Mouse (Mus musculus) heart, embryonic 11.5 days (tissue): Measurements from ENCODE around the gene Creb5. TPM values are rescaled to one million over a fixed set of nuclear protein-coding genes. Genes with fewer than 3 reads are reported as not detected.

Source experiments
- ATAC-seq: fragments of 200-750 bp; cut with Nextera tagmentation; replicated peaks from 2 replicates; pipeline ENCODE4 v1.8.0; 2017; ENCODE audit warnings: moderate library complexity; ENCODE audit not compliant: insufficient number of reproducible peaks, low FRiP score, low TSS enrichment
- H3K27ac ChIP-seq: fragments of 300-500 bp; sonication (generic); 2 replicates; pipeline ENCODE4 v1.5.1; 2014; ENCODE audit warnings: mild to moderate bottlenecking, low read depth, low read length
- H3K27me3 ChIP-seq: fragments of 300-500 bp; sonication (generic); 2 replicates; pipeline ENCODE4 v1.6.1; 2014; ENCODE audit warnings: mild to moderate bottlenecking, low read length, mixed read lengths; ENCODE audit not compliant: control insufficient read depth, insufficient read depth
- H3K36me3 ChIP-seq: fragments of 300-500 bp; sonication (generic); 2 replicates; pipeline ENCODE4 v1.6.1; 2014; ENCODE audit warnings: mild to moderate bottlenecking, low read length, moderate library complexity, mixed read lengths; ENCODE audit not compliant: control insufficient read depth, insufficient read depth
- H3K4me1 ChIP-seq: fragments of 300-500 bp; sonication (generic); 2 replicates; pipeline ENCODE4 v1.6.1; 2014; ENCODE audit warnings: low read length; ENCODE audit not compliant: control insufficient read depth, insufficient read depth
- H3K4me2 ChIP-seq: fragments of 300-500 bp; sonication (generic); 2 replicates; pipeline ENCODE4 v1.6.1; 2014; ENCODE audit warnings: mild to moderate bottlenecking, moderate library complexity
- H3K4me3 ChIP-seq: fragments of 300-500 bp; sonication (generic); 2 replicates; pipeline ENCODE4 v1.5.1; 2014; ENCODE audit warnings: low read depth, low read length
- H3K9ac ChIP-seq: fragments of 300-500 bp; sonication (generic); 2 replicates; pipeline ENCODE4 v1.6.1; 2014; ENCODE audit warnings: mild to moderate bottlenecking, low read depth, low read length, moderate library complexity
- H3K9me3 ChIP-seq: fragments of 300-500 bp; sonication (generic); replicated peaks from 2 replicates; pipeline ENCODE4 v1.6.1; 2016; ENCODE audit warnings: low read length; ENCODE audit not compliant: control insufficient read depth
- WGBS: fragments of 180-500 bp; shearing (Covaris S2); extraction: QIAGEN DNeasy Blood & Tissue Kit; methylation state at CpG from one replicate; pipeline ENCODE4 v1.1.7; 2014; ENCODE audit not compliant: insufficient replicate concordance; 5-methylcytosine and 5-hydroxymethylcytosine counted together
- polyA plus RNA-seq: library from polyadenylated mRNA; unstranded; fragments of >200 nt; fragmentation: Nextera tagmentation; extraction: Ambion mirVana; gene quantifications from 2 replicates; pipeline ENCODE4 v1.2.1, GENCODE M21; 2014

Gene Creb5
- polyA plus RNA-seq, 1 experiment from 2014 or later: 30.3 TPM

DNA sequence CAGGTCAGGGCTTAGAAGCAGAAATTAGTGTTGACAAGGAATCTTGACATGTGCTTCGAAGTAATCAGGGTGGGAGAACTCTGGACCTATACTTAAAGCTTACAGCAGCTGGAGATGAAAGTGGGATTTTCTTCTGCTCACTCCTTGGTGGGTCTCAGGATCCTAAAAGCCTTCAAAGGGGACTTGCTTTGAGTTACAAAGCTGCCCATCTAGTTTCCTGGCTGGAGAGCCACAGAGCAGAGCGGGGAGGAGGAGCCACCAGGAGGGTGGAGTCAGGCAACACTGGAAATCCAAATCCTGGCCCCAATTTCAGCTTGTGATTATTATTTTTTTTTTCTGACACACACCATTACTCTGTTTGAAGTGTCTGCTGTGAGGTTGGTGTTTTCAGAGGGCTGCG, 290.7 kb downstream of the Creb5 start:
- no peak overlapping the region for H3K9ac ChIP-seq
- no peaks in the 10 kb centered on the region for H3K27me3 ChIP-seq
- H3K36me3 ChIP-seq: no peaks in the 10 kb centered on the region
- H3K4me1 ChIP-seq: peaks cover 11% of the 10 kb centered on the region
- WGBS: 69% methylated on average over 3 of the region's 3 CpGs
- H3K4me2 ChIP-seq: no peak overlapping the region
- no peak overlapping the region for H3K4me3 ChIP-seq
- no peaks in the 10 kb centered on the region for H3K9me3 ChIP-seq
- H3K27ac ChIP-seq: no peak overlapping the region
- no peak for ATAC-seq

DNA sequence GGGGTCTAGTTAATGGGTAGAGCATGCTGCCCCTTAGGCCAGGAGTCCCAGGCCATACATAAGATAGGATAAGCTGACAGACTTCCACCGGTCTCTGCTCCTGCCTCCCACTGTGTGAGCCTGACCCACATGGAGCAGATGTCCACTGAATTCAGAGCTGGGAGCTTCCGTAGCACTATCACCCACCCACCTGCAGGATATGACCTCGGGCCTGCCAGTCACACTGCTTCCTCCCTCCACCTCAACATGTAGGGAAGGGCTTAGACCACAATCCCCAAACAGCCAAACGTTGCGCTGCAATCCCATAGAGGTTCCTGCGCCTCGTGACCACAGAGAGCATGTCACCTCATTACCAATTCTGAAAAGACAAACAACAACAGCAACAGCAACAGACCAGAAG, 293.3 kb downstream of the Creb5 start:
- no peak overlapping the region for H3K27ac ChIP-seq
- no peaks in the 10 kb centered on the region for H3K9me3 ChIP-seq
- no peaks in the 10 kb centered on the region for H3K27me3 ChIP-seq
- no peak overlapping the region for H3K4me3 ChIP-seq
- peaks cover 17% of the 10 kb centered on the region for H3K4me1 ChIP-seq
- no peaks in the 10 kb centered on the region for H3K36me3 ChIP-seq
- H3K9ac ChIP-seq: no peak overlapping the region
- no peak overlapping the region for H3K4me2 ChIP-seq
- 81% methylated on average over 7 of the region's 7 CpGs for WGBS
- no peak for ATAC-seq

DNA sequence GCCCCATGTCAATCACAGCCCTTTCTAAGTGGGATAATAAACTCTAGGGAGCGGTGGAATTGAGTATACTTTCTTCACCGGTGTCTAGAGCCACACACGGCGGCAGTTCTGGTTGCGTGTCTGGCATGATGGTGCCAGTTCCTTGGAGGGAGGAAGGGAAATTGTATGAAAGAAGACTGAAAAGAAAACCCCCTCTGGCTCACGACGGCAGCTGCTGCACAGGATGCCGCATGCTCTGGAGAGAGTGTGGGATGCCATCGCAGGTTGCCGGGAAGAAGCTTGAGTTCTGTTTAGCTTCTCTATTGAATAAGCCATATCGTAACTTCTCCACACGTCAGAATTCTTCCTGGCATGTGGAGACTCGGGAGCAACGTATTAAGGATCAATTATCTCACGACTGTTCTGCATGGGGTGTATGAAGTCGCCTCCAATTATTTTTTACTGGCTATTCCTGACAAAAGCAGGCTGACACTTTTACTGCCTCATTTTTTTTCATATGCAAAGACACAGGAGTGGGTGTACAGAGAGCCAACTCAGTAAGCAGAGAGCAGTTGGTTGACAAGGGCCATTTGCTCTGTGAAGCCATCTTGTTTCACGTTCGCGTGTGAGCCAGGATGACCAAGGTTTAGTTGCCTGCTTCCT, 296.3 kb downstream of the Creb5 start:
- H3K9ac ChIP-seq: no peak overlapping the region
- no peak overlapping the region for H3K4me2 ChIP-seq
- H3K27ac ChIP-seq: no peak overlapping the region
- H3K9me3 ChIP-seq: no peaks in the 10 kb centered on the region
- no peaks in the 10 kb centered on the region for H3K27me3 ChIP-seq
- 77% methylated on average over 19 of the region's 19 CpGs for WGBS
- H3K4me3 ChIP-seq: no peak overlapping the region
- no peaks in the 10 kb centered on the region for H3K36me3 ChIP-seq
- ATAC-seq: no peak
- peaks cover 17% of the 10 kb centered on the region for H3K4me1 ChIP-seq

DNA sequence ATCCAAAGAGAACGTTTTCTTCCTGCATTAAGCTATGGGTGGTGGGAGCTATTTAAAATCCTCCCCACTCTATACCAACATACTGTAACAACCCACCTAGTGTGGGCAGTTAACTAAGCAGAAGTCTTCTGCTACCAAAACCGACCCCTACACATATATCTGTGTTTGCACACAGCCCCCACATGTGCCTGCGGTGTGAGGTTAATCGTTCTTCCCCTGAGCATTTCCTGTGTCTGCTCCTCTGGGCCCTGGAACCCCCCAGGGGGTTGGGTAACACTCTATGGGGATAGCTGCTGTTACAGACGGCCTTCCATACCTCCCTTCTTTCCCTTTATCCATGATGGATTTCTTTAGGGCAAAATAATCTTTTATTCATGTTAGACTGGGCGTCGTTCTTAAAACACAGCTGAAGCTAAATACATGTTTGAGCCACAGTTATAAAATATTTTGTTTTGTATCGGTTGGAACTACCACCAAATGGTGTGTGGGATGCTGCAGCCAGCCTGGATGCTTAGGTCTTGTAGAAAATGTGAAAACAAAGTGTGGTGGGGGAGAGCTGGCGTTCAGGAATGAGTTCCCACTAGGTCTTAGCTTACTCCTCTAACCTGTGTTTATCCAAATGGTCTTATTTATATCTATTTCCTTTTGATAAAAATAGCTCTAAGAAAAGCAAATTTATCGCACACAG, 297.8 kb downstream of the Creb5 start:
- Histone ChIP-seq H3K9me3 (no peaks in the 10 kb centered on the region), H3K4me3 (no peak overlapping the region), H3K4me2 (no peak overlapping the region), H3K27me3 (no peaks in the 10 kb centered on the region), H3K27ac (no peak overlapping the region), H3K9ac (no peak overlapping the region), H3K4me1 (peaks cover 20% of the 10 kb centered on the region), H3K36me3 (no peaks in the 10 kb centered on the region)
- WGBS: 44% methylated on average over 10 of the region's 10 CpGs
- ATAC-seq: no peak

DNA sequence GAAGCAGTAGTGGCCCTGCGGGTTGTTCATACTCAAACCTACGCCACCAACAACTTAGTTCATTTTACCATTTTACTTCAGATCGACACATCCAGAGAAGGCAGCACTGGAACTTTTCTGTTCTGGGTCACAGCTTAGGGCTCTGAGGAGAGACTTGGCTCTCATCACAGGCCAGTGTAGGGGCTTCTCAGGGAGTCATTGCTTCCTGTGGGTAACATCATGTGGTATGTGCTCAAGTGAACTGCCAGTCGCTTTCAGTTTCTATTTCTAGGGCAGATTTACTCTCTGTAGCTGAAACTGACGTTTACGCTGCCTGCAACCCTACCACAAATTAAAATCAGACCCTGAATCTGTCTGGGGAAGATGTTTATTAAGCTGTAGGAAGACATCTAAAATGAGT, 302.7 kb downstream of the Creb5 start:
- H3K27ac ChIP-seq: no peak overlapping the region
- no peaks in the 10 kb centered on the region for H3K36me3 ChIP-seq
- H3K27me3 ChIP-seq: no peaks in the 10 kb centered on the region
- no peak overlapping the region for H3K4me3 ChIP-seq
- no peak overlapping the region; the same call in 1 of the 2 replicates for H3K9ac ChIP-seq
- H3K9me3 ChIP-seq: no peaks in the 10 kb centered on the region
- peaks cover 20% of the 10 kb centered on the region for H3K4me1 ChIP-seq
- WGBS: 76% methylated on average over 6 of the region's 6 CpGs
- no peak overlapping the region for H3K4me2 ChIP-seq
- ATAC-seq: no peak

DNA sequence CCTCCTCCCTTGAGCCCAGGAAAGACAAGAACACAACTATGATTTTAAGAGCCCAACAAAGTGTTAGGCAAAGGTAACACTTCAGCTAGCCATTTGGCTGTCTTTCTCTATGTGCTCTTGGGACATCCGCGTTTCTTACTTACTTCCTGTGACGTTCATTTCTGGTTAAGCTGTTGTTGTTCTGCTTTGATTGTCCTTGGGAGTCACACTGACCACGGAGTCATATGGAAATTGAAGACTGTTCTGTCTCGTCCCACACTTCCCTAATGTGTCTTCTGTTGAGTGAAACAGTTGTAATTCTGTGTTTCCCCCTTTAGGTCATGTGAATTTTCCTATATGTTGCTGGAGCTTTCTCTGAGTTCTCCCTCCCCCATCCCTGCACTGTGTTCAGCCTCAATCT, 305.2 kb downstream of the Creb5 start:
- WGBS: 76% methylated on average over 5 of the region's 5 CpGs
- Histone ChIP-seq H3K4me2 (no peak overlapping the region), H3K9ac (no peak overlapping the region), H3K4me3 (no peak overlapping the region), H3K9me3 (no peaks in the 10 kb centered on the region), H3K4me1 (peaks cover 16% of the 10 kb centered on the region), H3K36me3 (no peaks in the 10 kb centered on the region), H3K27me3 (no peaks in the 10 kb centered on the region), H3K27ac (no peak overlapping the region)
- no peak for ATAC-seq

DNA sequence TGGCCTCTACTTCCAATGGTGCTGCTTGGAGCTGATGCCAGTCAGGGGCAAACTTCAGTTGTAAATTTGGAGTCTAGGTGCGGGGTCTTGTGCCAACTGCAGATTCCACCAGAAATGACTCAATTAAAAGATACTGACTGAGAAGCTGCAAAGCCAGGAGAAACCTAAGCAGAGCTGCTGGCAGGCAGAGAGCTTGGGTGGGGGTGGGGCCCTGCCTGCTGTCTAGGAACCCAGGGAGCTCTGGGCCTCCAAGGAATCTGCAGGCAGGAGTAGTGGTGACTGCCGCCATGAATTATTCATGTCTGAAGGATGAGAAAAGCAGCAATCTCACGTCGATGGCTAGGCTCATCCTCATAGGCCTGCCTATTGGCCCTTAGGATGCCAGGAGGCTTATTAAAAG, 306.5 kb downstream of the Creb5 start:
- Histone ChIP-seq H3K27ac (no peak overlapping the region), H3K9ac (no peak overlapping the region), H3K4me2 (no peak overlapping the region), H3K27me3 (no peaks in the 10 kb centered on the region), H3K4me1 (peaks cover 16% of the 10 kb centered on the region), H3K36me3 (no peaks in the 10 kb centered on the region), H3K9me3 (no peaks in the 10 kb centered on the region), H3K4me3 (no peak overlapping the region)
- no peak for ATAC-seq
- WGBS: 30% methylated on average over 4 of the region's 4 CpGs

DNA sequence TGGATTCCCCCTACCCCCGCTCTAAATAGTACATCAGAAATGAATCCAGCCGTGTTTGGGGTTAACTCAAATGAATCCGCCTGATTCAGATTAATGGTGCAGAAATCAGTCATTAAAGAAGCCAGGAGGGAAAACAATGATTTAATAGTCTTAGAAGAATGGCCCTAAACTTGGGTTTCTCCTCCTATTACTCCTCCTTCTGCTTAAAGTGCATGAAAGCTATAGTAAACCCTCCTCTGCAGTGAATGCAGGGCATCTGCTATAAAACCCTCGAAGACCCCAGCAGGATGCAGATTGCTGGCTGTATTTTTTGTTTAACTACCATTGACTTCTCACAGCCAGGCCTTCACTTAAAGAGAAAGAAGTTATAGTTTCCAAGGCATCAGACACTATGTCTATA, 307.2 kb downstream of the Creb5 start:
- Histone ChIP-seq H3K4me1 (peaks cover 16% of the 10 kb centered on the region), H3K27me3 (no peaks in the 10 kb centered on the region), H3K9ac (no peak overlapping the region), H3K36me3 (no peaks in the 10 kb centered on the region), H3K27ac (no peak overlapping the region), H3K9me3 (no peaks in the 10 kb centered on the region), H3K4me2 (no peak overlapping the region), H3K4me3 (no peak overlapping the region)
- 86% methylated on average over 4 of the region's 4 CpGs for WGBS
- no peak for ATAC-seq

DNA sequence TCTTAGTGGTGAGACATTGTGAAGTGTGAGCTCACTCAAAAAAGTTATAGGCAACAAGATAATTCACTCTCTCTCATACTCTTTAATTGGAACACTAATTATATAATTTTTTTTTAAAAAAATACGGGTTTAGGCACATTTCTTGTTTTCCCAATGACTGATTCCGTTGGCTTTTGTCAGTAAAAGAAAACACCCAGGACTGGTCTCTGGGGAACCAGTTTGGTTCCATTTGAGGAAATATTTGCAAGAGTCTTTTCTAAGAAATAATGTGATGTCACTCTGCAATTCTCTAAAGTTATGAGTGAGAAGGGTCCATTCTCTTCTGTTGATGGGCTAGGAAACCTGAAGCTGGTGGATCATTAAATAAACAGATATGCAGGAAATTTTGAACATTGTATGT, 309.3 kb downstream of the Creb5 start:
- Histone ChIP-seq H3K4me2 (no peak overlapping the region), H3K4me1 (peaks cover 12% of the 10 kb centered on the region), H3K27ac (no peak overlapping the region), H3K27me3 (no peaks in the 10 kb centered on the region), H3K9ac (no peak overlapping the region), H3K9me3 (no peaks in the 10 kb centered on the region), H3K36me3 (no peaks in the 10 kb centered on the region), H3K4me3 (no peak overlapping the region)
- ATAC-seq: no peak
- WGBS: 83% methylated on average over 2 of the region's 2 CpGs
